Mouse (Mus musculus) myocyte (in vitro differentiated cells): ENCODE measurements at regions not wholly inside any gene's neighbourhood (a gene's known extent, or its start where the extent isn't known, plus 50 kb on each side); places are given as distances from the start of the nearest gene placed in this dataset.

Experiments
- POLR2A ChIP-seq: IDR thresholded peaks from one replicate; pipeline ENCODE4 v1.6.1; 2011; ENCODE audit warnings: low read depth, mild to moderate bottlenecking, control low read depth, moderate library complexity; ENCODE audit not compliant: insufficient read length
- TCF12 ChIP-seq: IDR thresholded peaks from one replicate; pipeline ENCODE4 v1.6.1; 2011; ENCODE audit warnings: mild to moderate bottlenecking, control low read depth; ENCODE audit not compliant: poor library complexity, insufficient read depth, severe bottlenecking
- USF1 ChIP-seq: IDR thresholded peaks from one replicate; pipeline ENCODE4 v1.6.1; 2011; ENCODE audit warnings: low read depth, mild to moderate bottlenecking, control low read depth, moderate library complexity

GRCm38 (mm10) chr13:83988517-83988916, 233.6 kb upstream of the Tmem161b start:
- TF ChIP-seq POLR2A, result no peak
- no peak for TF ChIP-seq TCF12
- TF ChIP-seq USF1, result no peak
